Mouse (Mus musculus) stomach, embryonic 14.5 days (tissue): Measurements from ENCODE around the gene Defb15. TPM values are rescaled to one million over a fixed set of nuclear protein-coding genes. Genes with fewer than 3 reads are reported as not detected.

Experiments used
- polyA plus RNA-seq: library from polyadenylated mRNA; unstranded; fragments of >200 nt; fragmentation: Nextera tagmentation; extraction: Ambion mirVana; gene quantifications from 2 replicates; pipeline ENCODE4 v1.2.1, GENCODE M21; 2014

Defb15 gene
- polyA plus RNA-seq, 1 experiment from 2014 or later: not detected

Other genes with a start within 250 kb of the Defb15 start
- not detected in 2 replicates for gene AY761184, start 229.1 kb downstream of the Defb15 start, polyA plus RNA-seq
- not detected in 2 replicates for gene Defa24, start 198.2 kb downstream of the Defb15 start, polyA plus RNA-seq
- gene Defb50, start 109.2 kb downstream of the Defb15 start, polyA plus RNA-seq: not detected in 2 replicates
- gene Defb2, start 92.8 kb downstream of the Defb15 start, polyA plus RNA-seq: 1.1 TPM in 1 of 2 replicates, not detected in the other
- gene Defb10, start 73.8 kb downstream of the Defb15 start, polyA plus RNA-seq: not detected in 2 replicates
- gene Defb9, start 47.3 kb downstream of the Defb15 start, polyA plus RNA-seq: not detected in 2 replicates
- gene Defb11, start 26.3 kb downstream of the Defb15 start, polyA plus RNA-seq: not detected in 2 replicates
- not detected in 2 replicates for gene Defb35, start 5.6 kb upstream of the Defb15 start, polyA plus RNA-seq
- gene Defb13, start 14.1 kb upstream of the Defb15 start, polyA plus RNA-seq: not detected in 2 replicates
- not detected in 2 replicates for gene Fam90a1a, start 26.0 kb upstream of the Defb15 start, polyA plus RNA-seq
- gene Ccdc70, start 37.1 kb upstream of the Defb15 start, polyA plus RNA-seq: not detected in 2 replicates
- gene Atp7b, start 127.6 kb upstream of the Defb15 start, polyA plus RNA-seq: 8.1 and 10.0 TPM in 2 replicates
- 37.0 and 40.3 TPM in 2 replicates for gene Alg11, start 128.0 kb upstream of the Defb15 start, polyA plus RNA-seq
- gene Nek5, start 192.3 kb upstream of the Defb15 start, polyA plus RNA-seq: 0.32 TPM in 2 replicates
- gene Nek3, start 233.7 kb upstream of the Defb15 start, polyA plus RNA-seq: 7.0 and 10.7 TPM in 2 replicates